Mouse (Mus musculus) kidney, adult 9 months (tissue): ENCODE data around the gene Mak.
A peak's percentile ranks its signal among the peaks of the same experiment; 100 is the strongest.
"Not testable (repeated sequence)": the region's sequence is repeated elsewhere in the genome, so short reads cannot be mapped to it uniquely, and the experiment has no call there.

Experiments used
- DNase-seq: peaks from one replicate; pipeline ENCODE4 v3.0.0; 2022

Gene Mak

GRCm38 (mm10) chr13:40994487-40995263 is 84.8 kb downstream of the Mak start:
- no peak for DNase-seq

- no peak for DNase-seq
Measured at GRCm38 (mm10) chr13:40988418-40988817, 91.1 kb downstream of the Mak start.

GRCm38 (mm10) chr13:40987608-40988303 is 91.8 kb downstream of the Mak start:
- DNase-seq: not testable (repeated sequence)

- no peak for DNase-seq
Measured at GRCm38 (mm10) chr13:40986081-40986480, 93.4 kb downstream of the Mak start.

- no peak for DNase-seq
Measured at GRCm38 (mm10) chr13:40982759-40983158, 96.7 kb downstream of the Mak start.

- peak; percentile 90 for DNase-seq
Measured at GRCm38 (mm10) chr13:40979321-40979720, 100.2 kb downstream of the Mak start.

- peak; percentile 47 for DNase-seq
Measured at GRCm38 (mm10) chr13:40978652-40979051, 100.9 kb downstream of the Mak start.

- DNase-seq: peak; percentile 76
Measured at GRCm38 (mm10) chr13:40977609-40978008, 101.9 kb downstream of the Mak start.
